In the genomic region with DNA sequence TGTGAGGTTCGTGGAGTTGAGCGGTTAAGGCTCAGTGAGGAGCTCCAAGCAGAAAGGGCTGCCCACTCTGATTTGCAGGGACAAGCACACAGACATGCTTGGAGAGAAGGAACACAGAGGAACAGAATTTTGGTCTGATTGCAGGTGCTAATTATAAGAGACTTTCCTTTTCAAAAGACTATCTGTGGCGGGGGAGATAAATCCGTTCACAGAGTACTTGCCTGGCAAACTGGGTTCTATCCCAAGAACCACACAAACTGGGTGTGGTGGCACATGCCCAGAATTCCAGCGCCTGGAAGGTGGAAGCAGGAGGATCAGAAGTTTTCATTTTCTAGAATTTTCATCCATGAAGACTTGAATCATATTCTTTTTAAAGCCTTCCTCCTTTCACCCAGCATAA, we compare ENCODE assay signal across 17 mouse cellular contexts.
"Had no signal": no experiment of that assay in that cellular context is flagged by ENCODE, and none has a peak within 500 bp of the region (broad histone marks: within the 10 kb centered on the region; RNA-seq: fewer than 3 reads in every experiment).

No protein-coding gene starts in this region.

- ATAC-seq: liver, postnatal 0 days; lung, postnatal 0 days; midbrain, embryonic 13.5 days; midbrain, embryonic 15.5 days had no signal

- H3K27ac ChIP-seq: lung, embryonic 15.5 days; midbrain, embryonic 13.5 days; midbrain, embryonic 15.5 days; neural tube, embryonic 13.5 days; neural tube, embryonic 15.5 days; stomach, embryonic 15.5 days; stomach, postnatal 0 days had no signal

- H3K27me3 ChIP-seq: lung, embryonic 15.5 days; megakaryocyte, embryonic 14.5 days; midbrain, embryonic 13.5 days; midbrain, embryonic 15.5 days; neural tube, embryonic 13.5 days; neural tube, embryonic 15.5 days; stomach, embryonic 15.5 days had no signal

- DNase-seq: liver, postnatal 0 days; lung, adult 2 months; lung, postnatal 14 days; lung, postnatal 36 days; right cerebral cortex, postnatal 14 days; thymus, adult 18-20 months; thymus, postnatal 14 days; thymus, postnatal 36 days had no signal

- H3K36me3 ChIP-seq: lung, embryonic 15.5 days; midbrain, embryonic 13.5 days; midbrain, embryonic 15.5 days; neural tube, embryonic 13.5 days; neural tube, embryonic 15.5 days; stomach, embryonic 15.5 days had no signal

- H3K4me3 ChIP-seq: lung, embryonic 15.5 days; midbrain, embryonic 13.5 days; midbrain, embryonic 15.5 days; neural tube, embryonic 13.5 days; neural tube, embryonic 15.5 days; stomach, embryonic 15.5 days had no signal

- H3K9me3 ChIP-seq: lung, embryonic 15.5 days; megakaryocyte, embryonic 14.5 days; midbrain, embryonic 13.5 days; midbrain, embryonic 15.5 days; neural tube, embryonic 13.5 days; neural tube, embryonic 15.5 days; stomach, embryonic 15.5 days had no signal
